Comparison of ENCODE assay signal across 23 mouse cellular contexts in genomic region chr14:36904206-36904605, GRCm38 (mm10).
"Had no signal": no experiment of that assay in that cellular context is flagged by ENCODE, and none has a peak within 500 bp of the region (broad histone marks: within the 10 kb centered on the region; RNA-seq: fewer than 3 reads in every experiment).

No protein-coding gene starts in this region.

- H3K9me3 ChIP-seq: liver, embryonic 13.5 days; liver, embryonic 15.5 days; lung, embryonic 15.5 days; midbrain, embryonic 10.5 days; midbrain, embryonic 12.5 days; neural tube, embryonic 13.5 days; neural tube, embryonic 15.5 days had no signal

- DNase-seq: liver, embryonic 13.5 days; liver, postnatal 0 days; lung, adult 2 months; lung, postnatal 14 days; lung, postnatal 36 days; midbrain, embryonic 14.5 days; retina, postnatal 1 day; right cerebral cortex, adult 18-20 months; right cerebral cortex, postnatal 25 days; right cerebral cortex, postnatal 4 days; spleen, adult 18-20 months; thymus, adult 18-20 months; thymus, postnatal 14 days; thymus, postnatal 4 days had no signal

- H3K36me3 ChIP-seq: liver, embryonic 13.5 days had no signal

- H3K27me3 ChIP-seq: liver, embryonic 13.5 days; liver, embryonic 15.5 days; lung, embryonic 15.5 days; midbrain, embryonic 12.5 days; neural tube, embryonic 13.5 days; neural tube, embryonic 15.5 days had no signal

- H3K4me3 ChIP-seq: liver, embryonic 13.5 days; liver, embryonic 15.5 days; lung, embryonic 15.5 days; midbrain, embryonic 10.5 days; midbrain, embryonic 12.5 days; myocyte; neural tube, embryonic 13.5 days; neural tube, embryonic 15.5 days had no signal

- ATAC-seq: liver, postnatal 0 days; lung, postnatal 0 days; midbrain, embryonic 16.5 days had no signal

- H3K4me2 ChIP-seq: liver, embryonic 13.5 days; liver, embryonic 15.5 days; lung, embryonic 15.5 days; midbrain, embryonic 12.5 days; neural tube, embryonic 13.5 days; neural tube, embryonic 15.5 days had no signal

- H3K4me1 ChIP-seq: liver, embryonic 13.5 days; liver, embryonic 15.5 days; lung, embryonic 15.5 days; midbrain, embryonic 10.5 days; neural tube, embryonic 15.5 days had no signal

- H3K9ac ChIP-seq: liver, embryonic 13.5 days; liver, embryonic 15.5 days; liver, postnatal 0 days; lung, embryonic 15.5 days; midbrain, embryonic 12.5 days; neural tube, embryonic 13.5 days; neural tube, embryonic 15.5 days had no signal

- H3K27ac ChIP-seq: liver, embryonic 13.5 days; liver, embryonic 15.5 days; lung, embryonic 15.5 days; midbrain, embryonic 10.5 days; midbrain, embryonic 12.5 days; neural tube, embryonic 13.5 days; neural tube, embryonic 15.5 days had no signal
